Mouse (Mus musculus): ENCODE data around the gene Idh3b.

Gene Idh3b

GRCm38 (mm10) chr2:130283854-130284654 is at the start of gene Idh3b:
Idh3b (minus strand) TSS chr2:130284547.
- in situ Hi-C loops (cut with MboI; ENCODE audit: unreplicated experiment in 2 of 2): loop anchor here in 1 of 2 experiments (25.0 kb wide), 1 partner anchor 978 kb away; the partner anchor contains the start of gene Pank2

DNA sequence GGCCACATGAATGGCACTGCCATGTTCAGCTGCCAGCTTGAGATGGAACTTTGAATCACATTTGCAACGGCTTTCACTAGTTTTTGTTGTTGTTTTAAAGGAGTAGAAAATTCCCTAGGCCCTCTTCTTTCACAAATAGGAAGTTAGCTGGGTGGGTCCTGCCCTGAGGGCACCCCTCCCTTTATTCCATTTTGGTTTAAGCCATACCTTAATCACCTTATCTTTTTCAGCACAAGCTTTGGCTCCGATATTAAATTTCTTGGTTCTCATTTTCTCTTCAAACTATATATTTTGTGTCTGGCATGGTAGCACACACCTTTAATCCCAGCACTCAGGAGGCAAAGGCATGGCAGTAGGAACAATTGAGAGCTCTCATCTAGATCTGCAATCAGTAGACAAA is 45.2 kb upstream of the Idh3b start:
- in situ Hi-C loops (cut with MboI; ENCODE audit: unreplicated experiment in 2 of 2): no loop called here

DNA sequence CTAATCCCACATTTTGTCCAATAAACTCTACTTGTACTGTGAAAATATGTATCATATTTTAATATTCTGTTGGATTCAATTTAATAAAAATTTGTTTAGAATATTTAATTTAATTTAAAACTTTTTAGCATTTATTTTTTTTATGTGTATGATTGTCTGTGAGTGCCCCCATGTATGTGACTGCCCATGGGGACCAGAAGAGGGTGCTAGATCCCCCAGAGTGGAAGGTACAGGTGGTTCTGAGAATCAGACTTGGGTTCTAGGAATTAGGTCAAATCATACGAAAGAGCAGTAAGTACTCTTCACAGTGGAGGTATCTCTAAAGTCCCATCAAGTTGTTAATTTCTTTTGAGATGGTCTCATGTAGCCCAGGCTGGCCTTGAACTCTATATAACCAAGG is 42.7 kb upstream of the Idh3b start:
- in situ Hi-C loops (cut with MboI; ENCODE audit: unreplicated experiment in 2 of 2): no loop called here

DNA sequence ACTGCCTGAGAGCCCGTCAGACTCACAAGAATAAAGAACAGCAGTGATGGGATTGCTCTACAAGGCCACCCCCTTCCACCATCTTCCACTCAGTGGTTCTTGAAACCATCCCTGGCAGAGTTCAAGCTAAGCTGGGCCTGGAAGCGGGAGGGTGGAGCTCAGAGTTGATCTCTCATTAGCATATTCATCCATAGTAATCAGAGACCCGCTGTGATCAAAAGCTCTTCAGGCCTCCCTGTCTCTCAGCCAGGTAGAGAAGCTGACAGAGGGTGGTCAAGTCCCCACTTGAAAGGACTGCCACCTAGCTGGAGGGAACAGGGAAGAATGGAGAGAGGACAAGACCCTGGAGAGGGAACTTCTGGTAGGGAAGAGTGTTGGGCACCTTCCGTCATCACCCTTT is 18.7 kb upstream of the Idh3b start:
- in situ Hi-C loops (cut with MboI; ENCODE audit: unreplicated experiment in 2 of 2): no loop called here

DNA sequence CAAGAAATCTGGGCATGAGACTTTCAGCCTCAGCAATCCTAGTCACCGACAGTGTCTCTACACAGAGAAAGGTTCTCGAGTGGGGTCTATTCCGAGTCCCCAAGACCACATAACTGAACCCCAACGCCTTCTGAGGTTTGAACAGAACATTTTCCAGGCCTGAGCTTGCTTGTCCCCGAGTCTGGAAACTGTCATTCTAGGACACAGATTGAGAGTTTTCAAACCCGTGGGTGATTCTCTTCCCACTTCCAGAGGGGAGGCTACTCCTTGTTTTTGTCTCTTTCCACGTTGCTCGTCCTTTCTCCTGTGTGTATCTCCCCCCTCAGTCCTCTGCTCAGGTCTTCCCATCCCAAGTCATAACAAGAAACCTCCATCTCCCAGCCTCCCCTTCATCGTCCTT is 13.2 kb upstream of the Idh3b start:
- in situ Hi-C loops (cut with MboI; ENCODE audit: unreplicated experiment in 2 of 2): loop anchor here in 1 of 2 experiments (10.0 to 25.0 kb wide), 2 partner anchors 467 to 965 kb away; partner anchors contain the start of gene Pank2

DNA sequence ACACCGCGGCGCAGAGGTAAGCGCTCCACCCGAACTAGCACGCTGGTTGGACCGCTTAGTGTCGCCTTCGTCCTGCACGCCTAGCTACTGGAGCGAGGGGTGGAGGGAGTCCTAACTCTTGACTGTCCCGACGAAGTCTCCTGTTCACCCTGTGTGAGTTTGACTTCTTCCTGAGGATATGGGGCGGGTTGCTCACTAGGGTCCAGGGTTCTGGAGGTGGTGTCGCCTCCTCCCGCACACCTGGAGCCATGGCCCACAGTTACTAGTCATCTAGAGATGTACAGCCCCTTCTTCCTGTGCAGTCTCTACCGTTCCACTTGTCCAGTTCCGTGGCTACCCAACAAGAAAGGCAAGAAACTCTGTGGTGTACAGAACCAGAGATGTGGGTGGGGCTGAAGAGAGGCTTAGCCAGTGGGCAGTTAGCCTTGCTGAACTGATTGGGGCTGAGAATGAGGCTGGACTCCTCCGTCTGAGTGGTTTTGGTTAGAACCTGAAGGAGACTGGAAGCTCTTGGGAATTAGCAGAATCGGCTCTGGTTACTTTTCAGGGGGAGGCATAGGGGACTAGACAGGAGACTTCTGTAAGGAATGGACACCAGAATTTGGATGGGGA is 11.9 kb upstream of the Idh3b start:
- in situ Hi-C loops (cut with MboI; ENCODE audit: unreplicated experiment in 2 of 2): loop anchor here in 1 of 2 experiments (10.0 to 25.0 kb wide), 2 partner anchors 469 to 966 kb away; partner anchors contain the start of gene Pank2

- in situ Hi-C loops (cut with MboI; ENCODE audit: unreplicated experiment in 2 of 2): loop anchor here in 1 of 2 experiments (10.0 to 25.0 kb wide), 2 partner anchors 469 to 967 kb away; partner anchors contain the start of gene Pank2
These were observed 11.2 kb upstream of the Idh3b start for GRCm38 (mm10) chr2:130295331-130296133.

DNA sequence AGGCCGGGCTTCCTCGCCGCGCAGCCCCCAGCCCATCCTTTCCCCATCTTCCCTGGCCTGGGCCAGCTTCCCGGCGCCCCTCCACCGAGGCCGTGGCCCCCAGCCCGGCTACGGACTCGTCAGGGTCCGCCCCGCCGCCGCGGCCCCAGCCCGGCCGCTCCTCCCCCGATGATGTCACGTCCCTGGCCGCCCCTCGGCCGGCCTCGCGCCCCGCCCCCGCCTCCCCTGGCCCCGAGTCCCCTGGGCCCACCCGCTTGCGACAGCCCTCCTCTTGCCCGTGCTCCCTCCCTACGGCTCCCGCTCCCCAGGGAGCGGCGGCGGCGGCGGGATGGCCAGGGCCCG is 10.6 kb upstream of the Idh3b start, which contains the start of gene Ebf4:
Gene Ebf4 (plus strand): TSS at position 234 of the 342 bp plus-strand sequence.
- in situ Hi-C loops (cut with MboI; ENCODE audit: unreplicated experiment in 2 of 2): loop anchor here (5.0 to 25.0 kb wide), 5 partner anchors 67 to 967 kb away; partner anchors contain the start of gene Pank2 (in 1 of the 2)

DNA sequence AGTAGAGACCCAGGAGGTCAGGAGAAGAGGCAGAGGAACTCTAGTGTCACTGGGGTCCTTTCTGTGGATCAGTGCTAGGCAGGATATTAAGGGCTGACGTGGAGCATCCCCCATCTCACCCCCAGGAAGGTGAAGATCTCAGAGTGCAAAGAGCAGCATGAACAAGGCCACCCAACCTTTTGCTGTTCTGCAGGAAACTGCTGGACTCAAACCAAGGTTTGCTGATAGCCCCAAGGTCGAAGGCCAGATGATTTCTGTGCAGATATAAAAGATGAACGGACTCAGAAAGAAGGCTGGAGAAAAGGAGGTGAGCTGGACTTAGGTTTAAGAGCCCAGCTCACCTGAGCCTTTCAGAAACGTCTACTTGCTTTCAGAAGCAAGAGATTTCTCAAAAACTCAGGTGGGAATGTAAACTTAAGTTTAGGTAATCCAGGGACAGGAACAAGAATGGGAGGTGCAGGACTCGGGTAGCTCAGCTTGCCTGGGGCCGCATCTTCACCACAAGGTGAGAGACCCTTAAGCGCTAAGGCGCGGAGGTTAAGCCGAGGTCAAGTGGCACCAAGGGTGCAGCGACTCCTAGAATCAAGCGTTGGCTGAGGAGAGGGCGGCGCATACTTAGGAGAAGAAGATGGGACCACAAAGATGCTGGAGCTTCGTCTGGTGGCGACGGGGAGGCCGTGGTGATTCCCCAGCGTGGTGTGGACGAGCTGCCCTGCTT is 10.0 kb upstream of the Idh3b start:
- in situ Hi-C loops (cut with MboI; ENCODE audit: unreplicated experiment in 2 of 2): loop anchor here (5.0 to 25.0 kb wide), 5 partner anchors 68 to 968 kb away; partner anchors contain the start of gene Pank2 (in 1 of the 2)

DNA sequence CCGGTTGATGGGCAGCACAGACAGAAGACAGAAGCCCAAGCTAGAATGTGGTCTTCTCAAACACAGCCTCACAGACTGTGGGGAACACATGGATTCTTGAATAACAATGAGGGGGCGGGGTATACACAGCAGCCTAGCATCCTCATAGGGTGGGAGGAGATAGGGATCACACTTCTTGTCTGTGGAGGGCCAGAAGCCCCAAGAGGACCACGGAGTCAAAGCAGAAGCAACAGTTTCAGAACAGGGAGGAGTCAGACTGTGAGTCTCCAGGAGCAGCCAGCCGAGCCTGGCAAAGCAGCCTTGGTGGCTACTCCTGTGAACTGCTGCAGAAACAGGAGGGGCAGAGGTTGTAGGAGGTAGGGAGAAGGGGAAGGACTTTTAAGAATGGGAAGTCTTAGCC is 9.1 kb upstream of the Idh3b start:
- in situ Hi-C loops (cut with MboI; ENCODE audit: unreplicated experiment in 2 of 2): loop anchor here (5.0 to 25.0 kb wide), 5 partner anchors 69 to 969 kb away; partner anchors contain the start of gene Pank2 (in 1 of the 2)

DNA sequence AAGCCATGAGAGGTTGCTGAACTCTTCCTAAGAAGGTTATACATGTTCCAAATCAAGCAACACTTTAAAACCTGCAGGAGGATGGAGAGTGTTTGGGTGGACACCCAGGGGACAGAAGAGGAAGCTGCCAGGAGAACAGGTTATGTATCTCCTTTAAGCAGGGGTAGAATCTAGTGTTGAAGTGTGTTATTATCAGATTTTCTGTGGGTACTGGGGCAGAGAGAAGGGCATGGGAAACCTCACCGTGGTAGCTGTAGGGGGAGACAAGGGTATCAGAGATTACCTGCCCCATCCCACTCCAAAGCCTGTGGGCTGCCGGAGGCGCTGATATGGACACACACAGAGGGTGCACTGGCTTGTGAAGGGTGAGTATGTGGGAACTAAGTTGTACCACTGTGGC is 8.7 kb upstream of the Idh3b start:
- in situ Hi-C loops (cut with MboI; ENCODE audit: unreplicated experiment in 2 of 2): loop anchor here (5.0 to 25.0 kb wide), 5 partner anchors 69 to 969 kb away; partner anchors contain the start of gene Pank2 (in 1 of the 2)

DNA sequence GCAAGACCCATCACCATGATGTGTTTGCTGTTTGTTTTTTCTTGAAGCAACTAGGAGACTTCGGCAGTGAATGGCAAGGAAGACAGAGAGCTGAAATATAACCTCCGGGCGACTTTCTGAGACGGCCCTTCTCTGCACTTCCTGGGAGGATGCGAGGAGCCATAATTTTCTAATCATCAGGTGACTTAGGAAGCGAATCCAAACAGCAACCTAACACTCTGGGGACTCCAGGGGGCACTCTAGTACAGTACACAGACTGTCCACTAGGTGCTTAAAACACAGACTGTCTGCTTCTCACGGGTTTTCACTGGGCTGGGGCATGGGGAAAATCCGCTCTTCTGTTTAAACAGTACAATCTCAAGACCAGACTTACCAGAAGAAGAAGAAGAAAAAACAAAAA is 7.1 kb upstream of the Idh3b start:
- in situ Hi-C loops (cut with MboI; ENCODE audit: unreplicated experiment in 2 of 2): loop anchor here (5.0 to 25.0 kb wide), 5 partner anchors 71 to 971 kb away; partner anchors contain the start of gene Pank2 (in 1 of the 2)

GRCm38 (mm10) chr2:130289086-130289485 is 4.7 kb upstream of the Idh3b start:
- in situ Hi-C loops (cut with MboI; ENCODE audit: unreplicated experiment in 2 of 2): loop anchor here (5.0 to 25.0 kb wide), 3 partner anchors 118 to 973 kb away; partner anchors contain the start of genes 1700020A23Rik (in 1 of the 2), Gm28372 (in 1 of the 2), Pank2 (in 1 of the 2) and Tmem239 (in 1 of the 2)

DNA sequence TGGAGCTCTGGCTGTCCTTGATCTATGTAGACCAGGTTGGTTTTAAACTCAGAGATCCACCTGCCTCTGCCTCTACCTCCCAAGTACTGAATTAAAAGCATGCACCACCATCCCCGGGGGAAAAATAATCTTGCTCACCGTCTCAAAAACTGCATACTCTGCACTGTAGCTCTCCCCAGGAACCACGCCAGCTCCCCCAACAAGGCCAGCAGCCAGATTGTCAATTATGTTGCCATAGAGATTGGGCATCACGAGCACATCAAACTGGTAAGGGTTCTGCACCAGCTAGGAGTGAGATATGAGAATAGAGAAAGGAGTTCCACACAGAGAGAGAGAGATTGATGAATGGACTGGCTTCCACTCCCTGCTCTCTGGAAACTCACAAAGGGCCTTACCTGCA is 3.5 kb downstream of the Idh3b start:
- in situ Hi-C loops (cut with MboI; ENCODE audit: unreplicated experiment in 2 of 2): loop anchor here in 1 of 2 experiments (25.0 kb wide), 1 partner anchor 981 kb away; the partner anchor contains the start of gene Pank2

- in situ Hi-C loops (cut with MboI; ENCODE audit: unreplicated experiment in 2 of 2): loop anchor here in 1 of 2 experiments (25.0 kb wide), 1 partner anchor 982 kb away; the partner anchor contains the start of gene Pank2
These were observed 4.1 kb downstream of the Idh3b start for GRCm38 (mm10) chr2:130280224-130280623.

DNA sequence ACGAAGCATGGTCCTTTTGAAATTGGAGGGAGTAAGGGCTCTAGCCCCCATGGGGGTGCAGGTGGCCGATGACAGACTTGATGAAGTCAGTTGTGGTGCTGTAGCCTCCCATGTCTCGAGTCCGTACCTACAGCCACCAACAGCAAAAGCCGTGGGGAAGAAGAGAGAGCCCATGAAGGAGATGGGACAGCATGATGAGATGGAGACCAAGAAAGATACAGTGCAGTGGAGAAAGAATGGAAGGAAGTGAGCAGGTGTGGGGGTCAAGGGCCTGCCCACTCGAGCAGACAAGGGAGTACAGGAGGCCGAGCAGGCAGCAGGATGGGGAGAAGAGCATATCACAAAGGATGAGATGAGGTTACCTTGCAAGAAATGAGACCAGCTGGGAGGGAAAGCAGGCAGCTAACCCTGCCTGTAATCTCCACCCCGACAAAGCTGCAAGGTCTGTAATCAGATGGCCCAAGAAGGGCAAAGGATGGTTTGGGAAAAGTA is 4.7 kb downstream of the Idh3b start:
- in situ Hi-C loops (cut with MboI; ENCODE audit: unreplicated experiment in 2 of 2): loop anchor here (5.0 to 25.0 kb wide), 2 partner anchors 483 to 983 kb away; partner anchors contain the start of gene Pank2 (in 1 of the 2)

DNA sequence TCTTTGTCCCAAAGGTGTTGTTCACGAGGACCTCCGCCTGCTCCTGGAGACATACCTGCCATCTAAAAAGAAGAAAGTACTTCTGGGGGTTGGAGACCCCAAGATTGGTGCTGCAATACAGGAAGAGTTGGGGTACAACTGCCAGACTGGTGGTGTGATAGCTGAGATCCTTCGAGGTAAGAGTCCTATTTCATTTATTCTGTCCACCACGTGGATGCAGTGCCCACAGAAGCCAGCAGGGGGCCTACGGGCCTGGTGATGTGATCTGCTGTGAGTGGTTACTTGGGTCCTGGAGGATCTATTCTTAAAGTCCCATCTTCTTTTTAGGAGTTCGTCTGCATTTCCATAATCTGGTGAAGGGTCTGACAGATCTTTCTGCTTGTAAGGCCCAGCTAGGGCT is 8.7 kb downstream of the Idh3b start:
- in situ Hi-C loops (cut with MboI; ENCODE audit: unreplicated experiment in 2 of 2): loop anchor here (5.0 to 25.0 kb wide), 2 partner anchors 487 to 987 kb away; partner anchors contain the start of gene Pank2 (in 1 of the 2)

DNA sequence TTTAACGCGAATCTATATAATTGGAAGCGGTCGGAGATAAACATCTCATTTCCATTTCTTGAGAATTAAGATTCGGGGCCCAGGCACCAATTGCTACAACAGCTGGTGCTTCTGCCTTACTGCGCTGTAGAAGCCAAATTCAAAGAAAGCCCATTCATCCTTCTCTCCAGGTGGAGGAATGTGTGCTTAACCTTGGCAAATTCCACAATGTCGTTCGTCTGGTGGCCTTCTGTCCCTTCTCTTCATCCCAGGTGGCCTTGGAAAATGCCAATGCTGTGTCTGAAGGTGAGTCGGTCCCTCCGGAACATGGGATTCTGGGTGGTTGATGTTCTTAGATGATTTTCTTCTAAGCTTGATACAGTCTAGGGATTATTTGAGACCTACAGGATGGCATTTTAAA is 9.5 kb downstream of the Idh3b start:
- in situ Hi-C loops (cut with MboI; ENCODE audit: unreplicated experiment in 2 of 2): loop anchor here (5.0 to 25.0 kb wide), 2 partner anchors 487 to 987 kb away; partner anchors contain the start of gene Pank2 (in 1 of the 2)
